Mouse (Mus musculus) heart, postnatal 0 days (tissue): ENCODE measurements around the gene Lipm. TPM values are rescaled to one million over a fixed set of nuclear protein-coding genes. Genes with fewer than 3 reads are reported as not detected.

Experiments
- ATAC-seq: fragments of 200-750 bp; cut with Nextera tagmentation; 2 replicates; pipeline ENCODE4 v1.8.0; 2017; ENCODE audit warnings: low read depth, moderate number of reproducible peaks, moderate library complexity; ENCODE audit not compliant: insufficient read depth
- DNase-seq: peaks from one replicate; pipeline ENCODE4 v3.0.0-alpha.2; 2016; ENCODE audit warnings: low spot score
- H3K27ac ChIP-seq: fragments of 300-500 bp; sonication (generic); 2 replicates; pipeline ENCODE4 v1.5.1; 2014; ENCODE audit warnings: low read depth, mild to moderate bottlenecking
- H3K27me3 ChIP-seq: fragments of 300-500 bp; sonication (generic); 2 replicates; pipeline ENCODE4 v1.6.1; 2014; ENCODE audit warnings: low read length, mixed read lengths; ENCODE audit not compliant: control insufficient read depth, insufficient read depth
- H3K36me3 ChIP-seq: fragments of 300-500 bp; sonication (generic); replicated peaks from 2 replicates; pipeline ENCODE4 v1.6.1; 2014; ENCODE audit warnings: low read length, mixed read lengths; ENCODE audit not compliant: control insufficient read depth, insufficient read depth
- H3K4me1 ChIP-seq: fragments of 300-500 bp; sonication (generic); 2 replicates; pipeline ENCODE4 v1.6.1; 2014; ENCODE audit warnings: antibody characterized with exemption; ENCODE audit not compliant: control insufficient read depth, insufficient read depth
- H3K4me2 ChIP-seq: fragments of 300-500 bp; sonication (generic); 2 replicates; pipeline ENCODE4 v1.6.1; 2014; ENCODE audit warnings: low read depth, mild to moderate bottlenecking, low read length, moderate library complexity
- H3K4me3 ChIP-seq: fragments of 300-500 bp; sonication (generic); 2 replicates; pipeline ENCODE4 v1.5.1; 2014; ENCODE audit warnings: low read depth, low read length
- H3K9ac ChIP-seq: fragments of 300-500 bp; sonication (generic); replicated peaks from 2 replicates; pipeline ENCODE4 v1.6.1; 2014; ENCODE audit warnings: low read depth, low read length, mixed read lengths
- H3K9me3 ChIP-seq: fragments of 300-500 bp; sonication (generic); replicated peaks from 2 replicates; pipeline ENCODE4 v1.6.1; 2016; ENCODE audit warnings: low read length; ENCODE audit not compliant: control insufficient read depth
- CTCF ChIP-seq: IDR thresholded peaks from 2 replicates; pipeline ENCODE4 v1.5.1; 2016; ENCODE audit warnings: antibody characterized with exemption, control low read depth, low read depth
- EP300 ChIP-seq: IDR thresholded peaks from 2 replicates; pipeline ENCODE4 v1.6.1; 2016; ENCODE audit warnings: antibody characterized with exemption, low read depth
- WGBS: fragments of 180-500 bp; shearing (Covaris S2); extraction: QIAGEN DNeasy Blood & Tissue Kit; methylation state at CpG from one replicate; pipeline ENCODE4 v1.1.7; 2014; 5-methylcytosine and 5-hydroxymethylcytosine counted together
- microRNA-seq: library from miRNA; unstranded; fragments of <30 nt; microRNA quantifications from one replicate; pipeline ENCODE4, GENCODE M21; 2016
- polyA plus RNA-seq: library from polyadenylated mRNA; unstranded; fragments of >200 nt; fragmentation: Nextera tagmentation; extraction: Ambion mirVana; gene quantifications from 2 replicates; pipeline ENCODE4 v1.2.1, GENCODE M21; 2015
- total RNA-seq: library from RNA; depleted of rRNA; stranded (reverse); fragments of >200 nt; gene quantifications from 2 replicates; pipeline ENCODE4 v1.2.3, GENCODE M21; 2014; ENCODE audit warnings: low replicate concordance; rRNA removed

Gene Lipm
- total and polyA plus RNA-seq, 2 experiments from 2014 or later = not detected

DNA sequence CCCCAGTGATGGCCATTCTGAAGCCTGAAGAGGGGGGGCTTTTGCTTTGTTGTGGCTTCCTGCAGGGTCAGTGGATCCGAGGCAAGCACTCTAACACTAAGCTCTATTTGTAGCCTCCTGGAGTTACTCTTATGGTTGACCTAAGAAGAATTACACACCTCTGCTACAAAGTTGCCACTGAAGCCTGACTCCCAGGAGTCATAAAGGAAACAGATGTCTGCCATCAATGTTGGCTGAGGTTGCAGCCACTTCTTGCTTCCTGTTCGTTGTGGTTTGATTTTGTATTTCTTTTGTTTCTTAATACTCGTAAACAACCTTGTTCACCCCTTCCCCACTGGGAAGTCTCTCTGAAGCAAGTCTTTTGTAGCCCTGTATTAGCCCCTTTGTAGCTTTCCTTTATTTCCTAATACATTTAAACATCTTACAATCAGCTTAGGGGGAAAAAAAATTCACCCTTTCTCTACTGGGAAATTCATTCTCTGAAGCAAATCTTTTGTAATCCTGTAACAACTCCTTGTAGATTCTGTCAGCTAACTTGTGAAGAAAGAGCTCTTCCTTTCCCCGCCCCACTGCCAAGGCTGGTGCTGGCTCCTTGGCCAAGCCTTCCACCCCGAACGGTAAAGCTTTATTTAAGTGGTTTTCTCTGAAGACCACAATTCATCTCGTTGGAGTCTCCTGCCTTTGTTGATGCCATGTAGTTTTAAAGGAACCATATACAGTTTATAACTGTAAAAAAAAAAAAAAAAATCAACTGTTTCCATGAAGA is 67.3 kb downstream of the Lipm start:
- H3K4me3 ChIP-seq = no peak overlapping the region
- DNase-seq (no peak), ATAC-seq (no peak)
- H3K4me2 ChIP-seq = no peak overlapping the region
- peak overlapping the region; percentile 16; the same call in 1 of the 2 replicates for H3K27ac ChIP-seq
- TF ChIP-seq CTCF = no peak
- TF ChIP-seq EP300 = no peak
- H3K36me3 ChIP-seq = no peaks in the 10 kb centered on the region
- H3K9me3 ChIP-seq = no peaks in the 10 kb centered on the region
- no peaks in the 10 kb centered on the region for H3K27me3 ChIP-seq
- H3K4me1 ChIP-seq = no peaks in the 10 kb centered on the region
- H3K9ac ChIP-seq = no peak overlapping the region
- WGBS = 53% methylated on average over 7 of the region's 7 CpGs

DNA sequence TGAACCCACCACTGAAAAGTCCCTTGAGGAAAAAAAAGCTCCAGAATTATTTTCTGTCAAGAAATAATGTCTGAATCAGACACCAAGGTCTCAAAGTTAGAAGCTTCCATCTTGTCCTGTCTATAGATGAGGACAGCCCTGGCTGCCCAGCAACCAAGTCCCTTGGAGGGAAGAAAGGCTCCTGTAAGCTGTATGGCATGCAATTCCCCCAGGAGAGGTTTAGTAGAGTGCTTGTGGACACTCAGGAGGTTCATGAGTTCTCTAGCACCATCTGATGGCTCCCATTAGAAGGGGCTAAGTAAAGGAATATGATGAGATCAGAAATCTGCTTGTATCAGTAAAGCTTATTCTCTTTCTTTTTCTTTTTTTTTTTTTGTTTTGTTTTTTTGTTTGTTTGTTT is 68.4 kb downstream of the Lipm start:
- DNase-seq = no peak
- no peak overlapping the region for H3K9ac ChIP-seq
- ATAC-seq = no peak
- no peaks in the 10 kb centered on the region for H3K27me3 ChIP-seq
- H3K4me2 ChIP-seq = no peak overlapping the region
- H3K4me3 ChIP-seq = no peak overlapping the region
- no peak for TF ChIP-seq CTCF
- TF ChIP-seq EP300 = no peak
- no peaks in the 10 kb centered on the region for H3K36me3 ChIP-seq
- no peak overlapping the region for H3K27ac ChIP-seq
- H3K9me3 ChIP-seq = no peaks in the 10 kb centered on the region
- H3K4me1 ChIP-seq = 0 out of 2 replicates have a peak, but pooled peaks cover 4% of the 10 kb centered on the region

DNA sequence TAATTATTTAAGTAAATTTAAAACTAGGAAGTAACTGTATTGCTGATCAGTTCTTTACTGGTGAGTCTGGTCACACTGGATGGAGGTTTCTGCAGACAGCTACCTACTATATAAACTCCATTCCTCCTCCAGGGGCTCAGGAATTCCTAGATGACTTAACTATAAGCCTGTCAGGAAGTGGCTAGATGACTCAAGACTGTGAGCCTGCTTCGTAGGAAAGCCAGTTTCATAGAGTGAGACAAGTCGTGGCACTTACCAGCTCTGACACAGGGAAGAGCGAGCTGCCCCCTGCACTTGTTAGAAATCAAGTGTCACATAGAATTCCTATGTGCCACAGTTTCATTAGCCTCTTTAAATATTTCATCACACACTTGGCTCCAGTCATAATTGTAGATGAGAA is 70.4 kb downstream of the Lipm start:
- Histone ChIP-seq H3K9me3 (no peaks in the 10 kb centered on the region), H3K4me1 (0 out of 2 replicates have a peak, but pooled peaks cover 5% of the 10 kb centered on the region), H3K27me3 (no peaks in the 10 kb centered on the region), H3K36me3 (no peaks in the 10 kb centered on the region), H3K27ac (no peak overlapping the region), H3K4me3 (no peak overlapping the region), H3K9ac (no peak overlapping the region), H3K4me2 (no peak overlapping the region)
- DNase-seq (no peak), ATAC-seq (no peak)
- TF ChIP-seq EP300 (no peak), CTCF (no peak)
- WGBS = 43% methylated on average over 3 of the region's 3 CpGs

Small RNAs within 50 kb of the gene (microRNA-seq; reads per million reads assigned to microRNA genes)
- gene Gm23334 = not detected

Other genes starting within 250 kb of the Lipm start
- gene Lipf, start 139.7 kb upstream of the Lipm start, total RNA-seq = not detected in 2 replicates
- gene Lipf, start 139.7 kb upstream of the Lipm start, polyA plus RNA-seq = not detected in 2 replicates
- not detected in 2 replicates for gene Lipk, start 92.6 kb upstream of the Lipm start, total RNA-seq
- gene Lipk, start 92.6 kb upstream of the Lipm start, polyA plus RNA-seq = not detected in 2 replicates
- gene Lipn, start 33.6 kb upstream of the Lipm start, total RNA-seq = not detected in 2 replicates
- gene Lipn, start 33.6 kb upstream of the Lipm start, polyA plus RNA-seq = not detected in 2 replicates
- gene Ankrd22, start 65.1 kb downstream of the Lipm start, total RNA-seq = 0.34 TPM in 1 of 2 replicates, not detected in the other
- not detected in 2 replicates for gene Ankrd22, start 65.1 kb downstream of the Lipm start, polyA plus RNA-seq
- gene Stambpl1, start 91.3 kb downstream of the Lipm start, total RNA-seq = 9.4 and 9.9 TPM in 2 replicates
- 7.2 and 7.4 TPM in 2 replicates for gene Stambpl1, start 91.3 kb downstream of the Lipm start, polyA plus RNA-seq
- 921 and 1,307 TPM in 2 replicates for gene Acta2, start 154.7 kb downstream of the Lipm start, total RNA-seq
- gene Acta2, start 154.7 kb downstream of the Lipm start, polyA plus RNA-seq = 1,041 and 1,327 TPM in 2 replicates
- gene Fas, start 189.7 kb downstream of the Lipm start, total RNA-seq = 1.1 and 3.2 TPM in 2 replicates
- 5.6 and 7.1 TPM in 2 replicates for gene Fas, start 189.7 kb downstream of the Lipm start, polyA plus RNA-seq